Comparison of ENCODE assay signal across 8 mouse cellular contexts in genomic region chr8:70804481-70805206, GRCm38 (mm10). TPM values are rescaled to one million over a fixed set of nuclear protein-coding genes. Genes with fewer than 3 reads are reported as not detected.
DNase-seq lines count a peak whose midpoint lies in the region; ATAC-seq lines count a peak whose summit lies in the region.

Gene Mast3 (minus strand): TSS chr8:70805054.

- H3K4me2 ChIP-seq in forebrain, embryonic 12.5 days, result peak within 1 kb of the TSS; percentile 61
- peak within 1 kb of the TSS; percentile 94 for H3K4me2 ChIP-seq in lung, embryonic 15.5 days

- peak within 1 kb of the TSS; percentile 42 for H3K4me3 ChIP-seq in forebrain, embryonic 12.5 days (replicated peaks)
- H3K4me3 ChIP-seq in lung, embryonic 15.5 days, result peak within 1 kb of the TSS; percentile 52

- DNase-seq in adrenal gland, postnatal 36 days, result peak; percentile 93 to 96
- DNase-seq in heart, postnatal 10 days, result peak; percentile 87 to 90
- DNase-seq in large intestine, adult 2 months (ENCODE audit: low read depth, low spot score), result no peak
- peak; percentile 76 for DNase-seq in ovary, adult 18-20 months (ENCODE audit: low spot score)
- DNase-seq in thymus, postnatal 0 days (ENCODE audit: low spot score), result peak; percentile 78

- no peaks in the 10 kb centered on the region for H3K9me3 ChIP-seq in forebrain, embryonic 12.5 days
- H3K9me3 ChIP-seq in lung, embryonic 15.5 days, result no peaks in the 10 kb centered on the region

- H3K36me3 ChIP-seq in forebrain, embryonic 12.5 days (replicated peaks), result no peaks in the 10 kb centered on the region
- H3K36me3 ChIP-seq in lung, embryonic 15.5 days, result no peaks in the 10 kb centered on the region

- peak within 1 kb of the TSS; percentile 33 for H3K9ac ChIP-seq in forebrain, embryonic 12.5 days
- peak within 1 kb of the TSS; percentile 23; the same call in 1 of the 2 replicates for H3K9ac ChIP-seq in lung, embryonic 15.5 days

- H3K4me1 ChIP-seq in forebrain, embryonic 12.5 days, result peaks cover 19% of the 10 kb centered on the region
- H3K4me1 ChIP-seq in lung, embryonic 15.5 days, result peaks cover 12% of the 10 kb centered on the region

- H3K27me3 ChIP-seq in forebrain, embryonic 12.5 days, result peaks cover 71% of the 10 kb centered on the region
- peaks cover 41% of the 10 kb centered on the region for H3K27me3 ChIP-seq in lung, embryonic 15.5 days

- ATAC-seq in CD4-positive, CD25-positive, alpha-beta regulatory T cell, adult 4 months, result peak; percentile 64
- ATAC-seq in forebrain, embryonic 12.5 days (ENCODE audit: low FRiP score), result peak; percentile 89
- peak; percentile 87 for ATAC-seq in lung, embryonic 15.5 days (ENCODE audit: borderline replicate concordance, extremely low read depth, low FRiP score, low TSS enrichment)

- intact Hi-C loops in heart, postnatal 10 days (cut with DNase I), result no loop called here

- WGBS in forebrain, embryonic 12.5 days, result under 1% methylated on average over 45 of the region's 45 CpGs
- 1% methylated on average over 45 of the region's 45 CpGs for WGBS in large intestine, adult 2 months
- WGBS in lung, embryonic 15.5 days, result under 1% methylated on average over 45 of the region's 45 CpGs

- H3K27ac ChIP-seq in forebrain, embryonic 12.5 days, result no peak within 1 kb of the TSS
- no peak within 1 kb of the TSS for H3K27ac ChIP-seq in lung, embryonic 15.5 days

RNA-seq across cellular contexts. Expression of gene Mast3, which starts in this region (rescaled TPM):
- 10 to 100 TPM; 15.1 to 17.5 TPM for polyA plus RNA-seq in CD4-positive, CD25-positive, alpha-beta regulatory T cell, adult 4 months (2017; shearing (Covaris generic))
- 10 to 100 TPM; 16.8 to 19.0 TPM for total RNA-seq in adrenal gland, postnatal 36 days (2021)
- 14.5 and 16.8 TPM in 2 replicates for polyA plus RNA-seq in forebrain, embryonic 12.5 days (2016; fragmentation: Nextera tagmentation; extraction: Ambion mirVana)
- total RNA-seq in heart, postnatal 10 days (2021), result 1 to 10 TPM; 7.9 to 9.3 TPM
- polyA plus RNA-seq in large intestine, adult 2 months (2012; rRNA removed), result 24.2 and 38.6 TPM in 2 replicates
- polyA plus RNA-seq in lung, embryonic 15.5 days (2015; fragmentation: Nextera tagmentation; extraction: Ambion mirVana), result 13.6 and 15.8 TPM in 2 replicates
- 37.2 and 37.3 TPM in 2 replicates for polyA plus RNA-seq in thymus, postnatal 0 days (2015; fragmentation: Nextera tagmentation; extraction: Ambion mirVana)
